Mouse (Mus musculus): Measurements from ENCODE around the gene Treml4. TPM values are rescaled to one million over a fixed set of nuclear protein-coding genes. Genes with fewer than 3 reads are reported as not detected.

Treml4 gene
- polyA plus RNA-seq, 1 experiment, result not detected

DNA sequence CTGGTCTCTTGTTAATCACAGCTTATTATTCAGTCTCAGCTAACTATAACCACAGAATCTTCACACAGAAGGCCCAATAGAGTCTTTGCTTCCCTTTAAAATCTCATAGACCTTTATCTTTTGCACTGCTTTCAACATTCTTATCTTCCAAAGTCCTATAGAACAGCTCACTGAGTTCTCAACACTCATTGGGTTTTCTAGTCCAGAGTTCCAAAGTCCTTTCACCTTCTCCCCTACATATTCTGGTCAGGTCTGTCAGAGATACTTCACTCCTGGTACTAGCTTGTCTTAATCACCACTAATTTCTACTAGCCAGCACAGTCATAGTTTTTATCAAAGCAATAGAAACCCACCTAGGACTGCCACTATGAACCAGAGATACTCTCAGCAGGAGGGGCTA is 7.5 kb upstream of the Treml4 start:
- no peaks in the 10 kb centered on the region for H3K79me2 ChIP-seq (ENCODE audit: control insufficient read depth, insufficient read depth)
- H3K4me3 ChIP-seq (ENCODE audit: insufficient read depth, poor library complexity, severe bottlenecking), result no peak overlapping the region
- H3K79me3 ChIP-seq (ENCODE audit: low read depth), result no peaks in the 10 kb centered on the region
- no peaks in the 10 kb centered on the region for H3K36me3 ChIP-seq (ENCODE audit: control insufficient read depth, insufficient read depth)
- H3ac ChIP-seq (ENCODE audit: control insufficient read depth, insufficient read length, low read depth), result no peak overlapping the region
- H3K27me3 ChIP-seq (ENCODE audit: control insufficient read depth, insufficient read depth, insufficient read length), result no peaks in the 10 kb centered on the region
- TF ChIP-seq CEBPB (IDR thresholded peaks at IDR 0.05; ENCODE audit: low read depth), result no peak
- no peak for TF ChIP-seq FOSL1 (IDR thresholded peaks at IDR 0.05; ENCODE audit: insufficient read depth, low read length, poor library complexity, severe bottlenecking)
- no peak for TF ChIP-seq MAX (IDR thresholded peaks at IDR 0.05)
- no peak for TF ChIP-seq MYOD1 (IDR thresholded peaks at IDR 0.05; ENCODE audit: control insufficient read depth, insufficient read length, low read depth)
- no peak for TF ChIP-seq CTCF (IDR thresholded peaks at IDR 0.05; ENCODE audit: control insufficient read depth, insufficient read depth, insufficient read length)
- no peak for TF ChIP-seq USF1 (IDR thresholded peaks at IDR 0.05; ENCODE audit: low read depth)
- no peak for TF ChIP-seq MYOG (IDR thresholded peaks at IDR 0.05; ENCODE audit: control insufficient read depth, extremely low read depth, insufficient read length)

DNA sequence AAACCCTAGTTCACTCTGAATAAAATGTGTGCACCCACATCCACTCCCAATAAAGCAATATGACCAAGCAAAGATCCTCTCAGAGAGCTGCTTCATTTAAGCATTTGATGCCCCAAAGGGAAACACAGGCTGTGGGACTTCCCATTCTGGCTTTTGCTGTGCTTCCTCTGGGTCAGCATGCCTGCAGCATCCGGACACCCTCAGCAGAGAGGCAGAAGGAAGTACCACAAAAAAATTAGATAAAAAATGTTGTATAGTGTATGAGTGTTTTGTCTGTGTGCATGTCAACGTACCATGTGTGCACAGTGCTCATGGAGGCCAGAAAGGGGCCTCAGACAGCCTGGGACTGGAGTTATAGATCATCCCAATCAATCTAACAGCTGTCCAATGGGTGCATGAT is 2.2 kb upstream of the Treml4 start:
- Histone ChIP-seq H3K27me3 (ENCODE audit: control insufficient read depth, insufficient read depth, insufficient read length) (no peaks in the 10 kb centered on the region), H3K4me3 (ENCODE audit: insufficient read depth, poor library complexity, severe bottlenecking) (no peak overlapping the region), H3K79me3 (ENCODE audit: low read depth) (no peaks in the 10 kb centered on the region), H3K79me2 (ENCODE audit: control insufficient read depth, insufficient read depth) (no peaks in the 10 kb centered on the region), H3K36me3 (ENCODE audit: control insufficient read depth, insufficient read depth) (no peaks in the 10 kb centered on the region), H3ac (ENCODE audit: control insufficient read depth, insufficient read length, low read depth) (no peak overlapping the region)
- no peak for TF ChIP-seq CEBPB (IDR thresholded peaks at IDR 0.05; ENCODE audit: low read depth)
- no peak for TF ChIP-seq MAX (IDR thresholded peaks at IDR 0.05)
- TF ChIP-seq CTCF (IDR thresholded peaks at IDR 0.05; ENCODE audit: control insufficient read depth, insufficient read depth, insufficient read length), result no peak
- TF ChIP-seq MYOG (IDR thresholded peaks at IDR 0.05; ENCODE audit: control insufficient read depth, extremely low read depth, insufficient read length), result no peak
- no peak for TF ChIP-seq MYOD1 (IDR thresholded peaks at IDR 0.05; ENCODE audit: control insufficient read depth, insufficient read length, low read depth)
- no peak for TF ChIP-seq USF1 (IDR thresholded peaks at IDR 0.05; ENCODE audit: low read depth)
- no peak for TF ChIP-seq FOSL1 (IDR thresholded peaks at IDR 0.05; ENCODE audit: insufficient read depth, low read length, poor library complexity, severe bottlenecking)

DNA sequence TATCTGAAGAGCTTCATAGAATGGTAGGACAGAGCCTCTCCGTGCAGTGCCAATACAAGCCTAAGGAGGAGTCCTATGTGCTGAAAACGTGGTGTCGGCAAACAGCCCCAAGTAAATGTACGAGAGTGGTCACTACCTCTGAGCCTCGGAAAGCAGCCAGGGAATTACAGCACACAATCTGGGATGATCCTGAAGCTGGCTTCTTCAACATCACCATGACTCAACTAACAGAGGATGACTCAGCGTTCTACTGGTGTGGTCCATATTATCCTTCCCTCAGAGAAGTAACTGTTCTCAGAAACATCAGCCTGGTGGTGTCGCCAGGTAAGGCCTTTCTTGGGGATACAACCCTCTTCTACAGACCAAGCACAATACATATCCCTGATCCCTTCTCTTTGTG is 567 bp downstream of the Treml4 start:
- H3K4me3 ChIP-seq (ENCODE audit: insufficient read depth, poor library complexity, severe bottlenecking), result no peak overlapping the region
- no peak for TF ChIP-seq FOSL1 (IDR thresholded peaks at IDR 0.05; ENCODE audit: insufficient read depth, low read length, poor library complexity, severe bottlenecking)
- TF ChIP-seq MYOD1 (IDR thresholded peaks at IDR 0.05; ENCODE audit: control insufficient read depth, insufficient read length, low read depth), result no peak
- TF ChIP-seq MAX (IDR thresholded peaks at IDR 0.05), result no peak
- H3K79me2 ChIP-seq (ENCODE audit: control insufficient read depth, insufficient read depth), result no peaks in the 10 kb centered on the region
- H3K79me3 ChIP-seq (ENCODE audit: low read depth), result no peaks in the 10 kb centered on the region
- H3K27me3 ChIP-seq (ENCODE audit: control insufficient read depth, insufficient read depth, insufficient read length), result no peaks in the 10 kb centered on the region
- no peak overlapping the region for H3ac ChIP-seq (ENCODE audit: control insufficient read depth, insufficient read length, low read depth)
- no peaks in the 10 kb centered on the region for H3K36me3 ChIP-seq (ENCODE audit: control insufficient read depth, insufficient read depth)

DNA sequence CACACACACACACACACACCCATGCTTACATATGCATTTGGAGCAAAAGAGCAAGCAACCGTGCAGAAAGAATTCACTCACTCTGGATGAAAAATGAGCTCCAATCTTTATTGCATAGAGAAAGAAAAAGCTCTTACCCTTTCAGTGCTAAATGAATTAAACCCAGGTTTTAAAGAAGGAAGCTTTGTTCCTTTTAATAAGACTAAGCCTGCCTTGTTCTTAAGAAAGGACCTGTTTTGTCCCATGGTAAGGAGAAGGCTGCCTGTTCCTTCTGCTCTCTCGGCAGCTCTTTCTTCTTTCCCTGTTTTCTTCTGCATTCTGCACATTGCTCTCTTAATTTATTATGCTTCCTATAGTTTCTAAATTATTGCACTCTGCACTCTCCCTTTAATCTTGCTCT is 2.0 kb downstream of the Treml4 start:
- Histone ChIP-seq H3K27me3 (ENCODE audit: control insufficient read depth, insufficient read depth, insufficient read length) (no peaks in the 10 kb centered on the region), H3K79me2 (ENCODE audit: control insufficient read depth, insufficient read depth) (no peaks in the 10 kb centered on the region), H3ac (ENCODE audit: control insufficient read depth, insufficient read length, low read depth) (no peak overlapping the region), H3K79me3 (ENCODE audit: low read depth) (no peaks in the 10 kb centered on the region), H3K36me3 (ENCODE audit: control insufficient read depth, insufficient read depth) (no peaks in the 10 kb centered on the region), H3K4me3 (ENCODE audit: insufficient read depth, poor library complexity, severe bottlenecking) (no peak overlapping the region)
- TF ChIP-seq USF1 (IDR thresholded peaks at IDR 0.05; ENCODE audit: low read depth) (no peak), MYOD1 (IDR thresholded peaks at IDR 0.05; ENCODE audit: control insufficient read depth, insufficient read length, low read depth) (no peak), FOSL1 (IDR thresholded peaks at IDR 0.05; ENCODE audit: insufficient read depth, low read length, poor library complexity, severe bottlenecking) (no peak), MYOG (IDR thresholded peaks at IDR 0.05; ENCODE audit: control insufficient read depth, extremely low read depth, insufficient read length) (no peak)

DNA sequence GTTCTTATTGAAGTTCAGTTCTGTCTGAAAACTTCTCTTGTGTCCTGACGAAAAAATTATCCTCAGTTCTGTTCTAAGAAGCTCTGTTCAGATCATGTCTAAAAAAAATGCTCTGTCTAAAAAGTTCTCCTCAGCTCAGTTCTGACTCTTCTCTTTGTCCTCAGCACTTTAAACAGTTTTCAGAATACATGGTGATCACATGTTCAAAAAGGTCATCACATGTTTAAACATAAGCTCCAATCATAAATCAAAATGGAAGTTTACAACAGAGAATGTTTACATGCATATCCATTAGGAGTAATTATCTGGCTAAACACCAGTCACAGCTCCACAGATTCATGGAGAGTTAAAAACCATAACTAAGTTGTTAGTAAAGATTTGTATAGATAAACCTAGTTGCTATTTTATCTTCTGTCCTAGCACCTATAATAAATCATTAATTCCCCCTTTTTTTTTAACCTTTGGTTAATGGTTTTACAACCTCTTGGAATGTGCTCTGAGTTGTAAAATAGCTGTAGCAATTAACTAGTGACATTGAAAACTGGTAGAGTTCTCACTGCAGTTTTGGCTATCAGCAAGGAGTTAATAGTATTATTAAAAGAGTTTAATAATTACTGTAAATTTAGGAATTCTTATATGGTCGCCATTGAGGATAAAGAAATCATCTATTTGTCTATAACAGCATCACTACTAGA is 2.7 kb downstream of the Treml4 start:
- no peaks in the 10 kb centered on the region for H3K27me3 ChIP-seq (ENCODE audit: control insufficient read depth, insufficient read depth, insufficient read length)
- no peaks in the 10 kb centered on the region for H3K79me3 ChIP-seq (ENCODE audit: low read depth)
- H3ac ChIP-seq (ENCODE audit: control insufficient read depth, insufficient read length, low read depth), result no peak overlapping the region
- no peaks in the 10 kb centered on the region for H3K79me2 ChIP-seq (ENCODE audit: control insufficient read depth, insufficient read depth)
- TF ChIP-seq CEBPB (IDR thresholded peaks at IDR 0.05; ENCODE audit: low read depth) (no peak), CTCF (IDR thresholded peaks at IDR 0.05; ENCODE audit: control insufficient read depth, insufficient read depth, insufficient read length) (no peak), MYOG (IDR thresholded peaks at IDR 0.05; ENCODE audit: control insufficient read depth, extremely low read depth, insufficient read length) (no peak), FOSL1 (IDR thresholded peaks at IDR 0.05; ENCODE audit: insufficient read depth, low read length, poor library complexity, severe bottlenecking) (no peak), MYOD1 (IDR thresholded peaks at IDR 0.05; ENCODE audit: control insufficient read depth, insufficient read length, low read depth) (no peak), USF1 (IDR thresholded peaks at IDR 0.05; ENCODE audit: low read depth) (no peak), MAX (IDR thresholded peaks at IDR 0.05) (no peak)
- H3K4me3 ChIP-seq (ENCODE audit: insufficient read depth, poor library complexity, severe bottlenecking), result no peak overlapping the region
- no peaks in the 10 kb centered on the region for H3K36me3 ChIP-seq (ENCODE audit: control insufficient read depth, insufficient read depth)

DNA sequence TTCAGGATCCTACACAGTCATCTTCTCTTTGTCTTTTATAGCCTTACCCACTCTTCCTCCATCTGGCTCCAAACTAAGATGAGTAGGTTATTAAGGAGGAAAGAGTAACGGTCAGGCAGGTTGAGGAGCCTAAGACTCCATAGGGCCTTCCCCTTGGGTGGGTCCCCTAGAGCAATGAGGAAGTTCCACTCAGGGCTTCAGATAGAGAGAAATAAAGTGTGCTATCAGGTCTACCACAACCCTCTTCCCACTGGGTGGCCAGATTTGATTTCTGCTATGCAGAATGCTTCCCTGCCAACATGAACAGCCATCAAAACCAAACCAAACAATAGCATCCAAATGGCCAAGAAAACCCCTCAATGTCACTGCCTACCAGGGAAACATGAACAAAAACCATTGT is 3.5 kb downstream of the Treml4 start:
- Histone ChIP-seq H3ac (ENCODE audit: control insufficient read depth, insufficient read length, low read depth) (no peak overlapping the region), H3K36me3 (ENCODE audit: control insufficient read depth, insufficient read depth) (no peaks in the 10 kb centered on the region), H3K79me3 (ENCODE audit: low read depth) (no peaks in the 10 kb centered on the region), H3K79me2 (ENCODE audit: control insufficient read depth, insufficient read depth) (no peaks in the 10 kb centered on the region), H3K4me3 (ENCODE audit: insufficient read depth, poor library complexity, severe bottlenecking) (no peak overlapping the region), H3K27me3 (ENCODE audit: control insufficient read depth, insufficient read depth, insufficient read length) (no peaks in the 10 kb centered on the region)
- TF ChIP-seq CEBPB (IDR thresholded peaks at IDR 0.05; ENCODE audit: low read depth) (no peak), FOSL1 (IDR thresholded peaks at IDR 0.05; ENCODE audit: insufficient read depth, low read length, poor library complexity, severe bottlenecking) (no peak), MAX (IDR thresholded peaks at IDR 0.05) (no peak), USF1 (IDR thresholded peaks at IDR 0.05; ENCODE audit: low read depth) (no peak), CTCF (IDR thresholded peaks at IDR 0.05; ENCODE audit: control insufficient read depth, insufficient read depth, insufficient read length) (no peak), MYOG (IDR thresholded peaks at IDR 0.05; ENCODE audit: control insufficient read depth, extremely low read depth, insufficient read length) (no peak), MYOD1 (IDR thresholded peaks at IDR 0.05; ENCODE audit: control insufficient read depth, insufficient read length, low read depth) (no peak)
